Mouse (Mus musculus): Measurements from ENCODE around the gene Mc3r. TPM values are rescaled to one million over a fixed set of nuclear protein-coding genes. Genes with fewer than 3 reads are reported as not detected.

The Mc3r gene
- polyA plus RNA-seq, 1 experiment: 0.19 TPM

DNA sequence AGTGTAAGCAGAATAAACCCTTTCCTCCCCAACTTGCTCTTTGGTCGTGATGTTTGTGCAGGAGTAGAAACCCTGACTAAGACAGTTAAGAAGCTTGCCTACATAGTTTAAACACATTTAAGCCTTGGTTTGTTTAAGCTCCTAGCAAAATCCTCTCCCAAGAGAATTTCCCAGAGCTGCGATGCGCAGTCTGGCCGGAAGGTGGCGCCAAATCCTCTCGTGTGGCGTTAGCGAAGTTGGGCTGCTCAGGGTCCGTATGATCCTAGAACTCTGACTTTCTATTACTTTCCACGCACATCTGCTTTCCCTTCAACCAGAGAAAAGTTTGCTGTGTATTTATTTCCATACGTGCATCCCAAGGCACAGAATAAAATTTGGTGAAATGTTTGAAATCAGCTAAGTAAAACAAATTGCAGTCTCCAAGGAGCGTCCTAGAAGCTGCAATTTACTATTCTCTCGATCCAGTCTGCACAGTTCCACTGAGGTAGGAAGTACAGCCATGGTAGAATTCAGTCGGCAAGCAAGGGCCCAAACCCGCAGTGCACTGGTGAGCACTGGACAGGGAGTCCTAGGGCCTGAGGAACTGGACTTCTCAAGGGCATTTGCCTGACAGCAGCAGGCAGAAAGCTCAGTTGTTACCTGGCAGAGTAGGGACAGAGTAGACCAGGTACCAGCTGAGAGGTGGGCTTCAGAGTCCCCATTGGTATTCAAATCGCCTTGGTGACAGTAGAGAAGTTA, 26.5 kb upstream of the Mc3r start:
- TF ChIP-seq POLR2A (IDR thresholded peaks at IDR 0.05; ENCODE audit: low read depth, low read length): no peak
- peak; percentile 93 for TF ChIP-seq CTCF (IDR thresholded peaks at IDR 0.05; ENCODE audit: borderline replicate concordance, insufficient read depth, low read length)
- no peak overlapping the region for H3K4me3 ChIP-seq (ENCODE audit: insufficient read depth, low read length)
- no peak overlapping the region for H3K27ac ChIP-seq (ENCODE audit: insufficient read depth, low read length)
- H3K4me1 ChIP-seq (ENCODE audit: control insufficient read depth, insufficient read depth, low read length): no peaks in the 10 kb centered on the region

DNA sequence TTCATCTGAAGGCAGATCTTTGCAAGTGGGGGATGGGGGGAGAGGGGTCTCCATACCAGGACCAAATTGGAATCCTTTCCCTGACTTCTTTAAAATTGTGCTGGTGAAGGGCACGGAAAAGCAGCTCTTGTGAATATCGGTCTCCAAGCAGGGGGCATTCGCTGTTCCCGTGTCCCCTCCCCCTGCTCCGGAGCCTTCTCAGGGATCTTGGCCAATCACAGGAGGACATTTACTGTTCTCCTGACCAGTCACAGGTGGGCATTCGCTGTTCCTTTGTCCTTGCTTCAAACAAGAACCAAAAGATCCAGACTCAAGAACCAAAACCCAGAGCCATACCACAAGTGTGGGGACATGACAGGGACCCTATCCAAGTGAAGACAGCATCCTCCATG, 25.9 kb upstream of the Mc3r start:
- no peak overlapping the region for H3K27ac ChIP-seq (ENCODE audit: insufficient read depth, low read length)
- TF ChIP-seq CTCF (IDR thresholded peaks at IDR 0.05; ENCODE audit: borderline replicate concordance, insufficient read depth, low read length) (no peak), POLR2A (IDR thresholded peaks at IDR 0.05; ENCODE audit: low read depth, low read length) (no peak)
- no peaks in the 10 kb centered on the region for H3K4me1 ChIP-seq (ENCODE audit: control insufficient read depth, insufficient read depth, low read length)
- H3K4me3 ChIP-seq (ENCODE audit: insufficient read depth, low read length): no peak overlapping the region

DNA sequence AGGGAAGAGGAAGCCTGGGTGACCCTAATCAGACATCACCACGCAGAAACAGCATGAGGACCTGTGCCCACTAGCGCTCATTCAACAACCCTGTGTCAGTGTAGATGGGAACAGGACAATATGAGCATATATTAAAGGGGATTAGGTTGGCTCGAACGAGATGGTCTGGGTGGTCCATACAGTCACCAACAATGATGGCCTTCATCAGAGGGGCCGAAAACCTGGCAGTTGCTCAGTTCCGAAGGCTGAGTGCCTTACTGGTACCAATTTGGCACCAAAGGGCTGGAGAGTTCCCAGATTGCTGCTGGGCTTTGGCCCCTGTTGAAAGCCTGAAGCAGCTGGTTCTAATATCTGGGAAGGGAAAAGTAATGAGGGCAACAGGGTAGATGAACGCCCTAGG, 25.4 kb upstream of the Mc3r start:
- H3K4me1 ChIP-seq (ENCODE audit: control insufficient read depth, insufficient read depth, low read length): no peaks in the 10 kb centered on the region
- TF ChIP-seq CTCF (IDR thresholded peaks at IDR 0.05; ENCODE audit: borderline replicate concordance, insufficient read depth, low read length) (no peak), POLR2A (IDR thresholded peaks at IDR 0.05; ENCODE audit: low read depth, low read length) (no peak)
- H3K4me3 ChIP-seq (ENCODE audit: insufficient read depth, low read length): no peak overlapping the region
- no peak overlapping the region for H3K27ac ChIP-seq (ENCODE audit: insufficient read depth, low read length)

DNA sequence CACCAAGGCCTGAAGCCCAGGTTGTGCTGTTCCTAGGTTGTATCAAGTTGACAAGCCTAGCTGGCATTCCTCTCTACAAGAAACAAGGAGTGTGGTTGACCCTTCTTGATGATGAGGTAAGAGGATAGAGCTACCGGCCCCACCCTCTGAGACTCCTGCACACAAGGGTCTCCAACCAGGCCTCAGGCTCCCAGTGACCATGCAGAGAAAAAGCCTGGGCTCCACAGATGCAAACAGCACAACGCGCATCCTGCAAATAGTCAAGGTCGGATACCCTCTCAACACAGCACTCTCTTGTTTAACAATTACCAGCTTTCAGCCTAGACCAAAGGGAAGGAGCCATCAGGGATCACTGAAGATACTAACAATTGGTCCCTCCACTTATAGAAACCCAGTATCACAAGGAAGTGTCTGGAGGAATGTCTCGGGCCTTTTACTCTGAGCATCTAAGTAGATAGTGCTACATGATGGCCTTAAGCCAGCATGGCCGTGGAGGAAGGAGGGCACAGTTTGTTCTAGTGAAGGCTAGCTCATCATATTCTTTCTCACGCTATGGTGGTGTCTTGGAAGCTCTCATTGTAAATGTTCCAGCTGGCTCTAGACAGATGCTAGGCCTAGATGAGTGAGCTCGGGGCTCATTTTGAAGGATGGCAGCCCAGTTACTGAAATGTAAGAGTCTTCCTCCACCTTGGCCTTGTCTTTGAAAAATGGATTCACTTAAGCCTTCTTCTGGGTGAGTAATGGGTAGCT, 24.7 kb upstream of the Mc3r start:
- no peaks in the 10 kb centered on the region for H3K4me1 ChIP-seq (ENCODE audit: control insufficient read depth, insufficient read depth, low read length)
- no peak overlapping the region for H3K4me3 ChIP-seq (ENCODE audit: insufficient read depth, low read length)
- no peak for TF ChIP-seq POLR2A (IDR thresholded peaks at IDR 0.05; ENCODE audit: low read depth, low read length)
- TF ChIP-seq CTCF (IDR thresholded peaks at IDR 0.05; ENCODE audit: borderline replicate concordance, insufficient read depth, low read length): no peak
- no peak overlapping the region for H3K27ac ChIP-seq (ENCODE audit: insufficient read depth, low read length)

DNA sequence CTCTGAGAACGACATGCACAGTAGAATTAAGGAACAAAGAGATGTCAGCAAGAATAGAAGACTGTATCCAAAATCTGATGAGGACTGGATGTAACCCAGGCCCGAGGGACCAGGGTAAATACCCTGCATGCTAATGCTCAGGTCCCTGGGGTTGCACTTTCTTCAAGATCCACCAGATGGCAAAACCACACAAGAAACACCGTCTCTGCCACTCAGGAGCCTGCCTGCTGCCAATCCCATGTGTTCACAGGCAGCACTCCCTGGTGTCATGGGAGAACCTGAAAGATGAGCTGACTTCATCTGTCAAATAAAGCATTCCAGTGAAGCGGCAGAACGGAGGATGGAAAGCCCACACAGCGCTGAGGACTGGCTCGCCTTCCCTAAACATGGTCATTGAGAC, 21.3 kb upstream of the Mc3r start:
- H3K4me1 ChIP-seq (ENCODE audit: control insufficient read depth, insufficient read depth, low read length): no peaks in the 10 kb centered on the region
- TF ChIP-seq CTCF (IDR thresholded peaks at IDR 0.05; ENCODE audit: borderline replicate concordance, insufficient read depth, low read length): peak; percentile 39; the same call in 1 of the 2 replicates
- TF ChIP-seq POLR2A (IDR thresholded peaks at IDR 0.05; ENCODE audit: low read depth, low read length): no peak
- H3K27ac ChIP-seq (ENCODE audit: insufficient read depth, low read length): no peak overlapping the region
- H3K4me3 ChIP-seq (ENCODE audit: insufficient read depth, low read length): no peak overlapping the region

DNA sequence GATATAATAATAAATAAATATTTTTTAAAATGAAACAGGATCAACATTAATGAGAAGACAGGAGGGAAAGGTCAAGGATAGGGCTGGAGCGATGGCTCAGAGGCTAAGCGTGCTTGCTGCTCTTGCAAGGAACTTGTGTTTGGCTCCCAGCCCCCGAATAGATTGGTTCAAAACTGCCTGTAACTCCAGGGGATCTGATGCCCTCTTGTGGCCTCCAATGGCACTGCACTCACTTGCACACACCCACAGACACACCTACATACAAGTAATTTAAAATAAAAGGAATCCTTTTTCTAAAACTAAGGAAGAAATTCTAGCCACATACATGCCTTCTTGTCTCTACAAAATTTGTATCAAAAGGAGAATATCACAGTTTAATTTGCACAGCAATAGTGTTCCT, 20.5 kb upstream of the Mc3r start:
- no peak overlapping the region for H3K27ac ChIP-seq (ENCODE audit: insufficient read depth, low read length)
- no peaks in the 10 kb centered on the region for H3K4me1 ChIP-seq (ENCODE audit: control insufficient read depth, insufficient read depth, low read length)
- H3K4me3 ChIP-seq (ENCODE audit: insufficient read depth, low read length): no peak overlapping the region
- TF ChIP-seq CTCF (IDR thresholded peaks at IDR 0.05; ENCODE audit: borderline replicate concordance, insufficient read depth, low read length) (no peak), POLR2A (IDR thresholded peaks at IDR 0.05; ENCODE audit: low read depth, low read length) (no peak)

DNA sequence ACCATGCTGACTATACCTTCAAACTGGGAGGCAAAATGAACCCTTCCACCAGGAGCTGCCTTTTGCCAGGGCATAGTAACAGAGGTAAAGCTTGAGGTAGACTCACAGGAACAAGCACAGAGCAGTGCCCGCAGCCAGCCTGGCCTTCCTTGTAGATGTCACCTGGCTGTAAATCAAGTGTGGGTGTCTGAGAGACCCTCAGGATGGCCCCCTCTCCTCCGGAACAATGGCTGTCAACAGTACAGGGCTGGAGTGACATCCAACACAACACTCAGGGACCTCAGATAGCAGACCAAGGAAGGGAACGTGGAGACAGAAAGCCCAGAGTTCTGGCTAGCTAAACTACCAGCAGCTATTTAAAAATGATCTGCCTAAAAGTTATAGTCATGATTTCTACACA, 19.1 kb upstream of the Mc3r start:
- no peak overlapping the region for H3K27ac ChIP-seq (ENCODE audit: insufficient read depth, low read length)
- TF ChIP-seq CTCF (IDR thresholded peaks at IDR 0.05; ENCODE audit: borderline replicate concordance, insufficient read depth, low read length): no peak
- no peak for TF ChIP-seq POLR2A (IDR thresholded peaks at IDR 0.05; ENCODE audit: low read depth, low read length)

DNA sequence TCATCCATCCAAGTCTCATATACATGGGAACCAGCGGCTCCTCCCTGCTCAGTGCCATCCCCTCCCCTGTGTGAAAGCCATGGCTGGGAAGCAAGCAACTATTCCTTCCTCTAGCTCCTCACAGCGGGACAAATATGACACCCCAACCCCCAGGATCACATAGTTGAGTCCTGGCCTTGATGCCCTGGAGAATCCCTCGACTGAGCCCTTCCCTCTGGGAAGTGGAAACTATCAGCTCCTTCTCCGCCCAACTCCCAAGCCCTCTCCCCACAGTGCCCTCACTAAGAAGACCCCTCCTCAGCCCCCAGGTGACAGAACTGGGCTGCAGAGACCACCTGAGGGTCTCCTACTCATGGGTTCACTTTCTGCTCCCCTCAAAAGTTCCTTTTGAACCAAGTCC, 18.2 kb upstream of the Mc3r start:
- H3K4me3 ChIP-seq (ENCODE audit: insufficient read depth, low read length): no peak overlapping the region
- no peak overlapping the region for H3K27ac ChIP-seq (ENCODE audit: insufficient read depth, low read length)
- TF ChIP-seq POLR2A (IDR thresholded peaks at IDR 0.05; ENCODE audit: low read depth, low read length) (no peak), CTCF (IDR thresholded peaks at IDR 0.05; ENCODE audit: borderline replicate concordance, insufficient read depth, low read length) (no peak)
- no peaks in the 10 kb centered on the region for H3K4me1 ChIP-seq (ENCODE audit: control insufficient read depth, insufficient read depth, low read length)

More for the DNA sequence above, 19.1 kb upstream of the Mc3r start:
- Histone ChIP-seq H3K4me3 (ENCODE audit: insufficient read depth, low read length) (no peak overlapping the region), H3K4me1 (ENCODE audit: control insufficient read depth, insufficient read depth, low read length) (no peaks in the 10 kb centered on the region)

DNA sequence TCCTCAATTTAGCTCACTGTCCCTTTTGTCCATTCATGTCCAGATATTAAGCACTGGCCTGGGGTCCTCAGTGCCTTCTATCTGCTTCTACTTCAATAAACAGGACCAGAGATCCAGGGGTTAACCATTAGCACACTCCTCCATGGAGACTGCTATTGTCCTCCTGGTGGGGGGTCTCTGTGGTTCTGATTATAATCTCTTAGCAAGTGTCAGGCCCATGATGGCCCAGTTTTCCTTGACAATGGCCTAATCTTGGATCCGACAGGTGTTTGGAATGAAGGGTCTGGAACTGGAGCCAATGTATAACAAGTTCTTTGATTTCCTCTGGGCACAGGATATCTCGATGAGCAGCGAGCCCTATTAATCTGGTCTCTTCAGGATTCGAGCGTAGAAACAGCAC, 10.1 kb upstream of the Mc3r start:
- no peak overlapping the region for H3K27ac ChIP-seq (ENCODE audit: insufficient read depth, low read length)
- no peak overlapping the region for H3K4me3 ChIP-seq (ENCODE audit: insufficient read depth, low read length)
- TF ChIP-seq CTCF (IDR thresholded peaks at IDR 0.05; ENCODE audit: borderline replicate concordance, insufficient read depth, low read length) (no peak), POLR2A (IDR thresholded peaks at IDR 0.05; ENCODE audit: low read depth, low read length) (no peak)
- no peaks in the 10 kb centered on the region for H3K4me1 ChIP-seq (ENCODE audit: control insufficient read depth, insufficient read depth, low read length)

DNA sequence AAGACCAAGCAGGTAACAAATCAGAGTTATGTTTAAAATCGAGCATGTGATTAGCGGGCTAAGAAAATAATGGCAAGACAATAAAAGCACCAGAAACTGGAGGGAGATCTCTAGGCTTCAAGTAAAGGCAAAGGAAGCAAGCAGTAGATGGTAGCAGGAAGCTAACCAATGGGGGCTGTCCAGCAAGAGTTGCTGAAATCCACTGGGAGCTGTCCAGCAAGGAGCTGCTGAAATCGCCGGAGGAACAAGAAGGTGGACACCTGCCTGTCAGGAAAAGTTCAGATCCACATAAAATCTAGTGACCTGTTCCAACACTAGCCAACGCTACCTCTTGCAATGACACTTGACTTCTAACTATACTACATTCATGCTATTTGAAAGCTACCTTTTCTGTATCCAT, 7.3 kb upstream of the Mc3r start:
- TF ChIP-seq POLR2A (IDR thresholded peaks at IDR 0.05; ENCODE audit: low read depth, low read length) (no peak), CTCF (IDR thresholded peaks at IDR 0.05; ENCODE audit: borderline replicate concordance, insufficient read depth, low read length) (no peak)
- Histone ChIP-seq H3K4me1 (ENCODE audit: control insufficient read depth, insufficient read depth, low read length) (no peaks in the 10 kb centered on the region), H3K27ac (ENCODE audit: insufficient read depth, low read length) (no peak overlapping the region), H3K4me3 (ENCODE audit: insufficient read depth, low read length) (no peak overlapping the region)
